Mouse (Mus musculus): ENCODE data around the gene Yod1.

DNA sequence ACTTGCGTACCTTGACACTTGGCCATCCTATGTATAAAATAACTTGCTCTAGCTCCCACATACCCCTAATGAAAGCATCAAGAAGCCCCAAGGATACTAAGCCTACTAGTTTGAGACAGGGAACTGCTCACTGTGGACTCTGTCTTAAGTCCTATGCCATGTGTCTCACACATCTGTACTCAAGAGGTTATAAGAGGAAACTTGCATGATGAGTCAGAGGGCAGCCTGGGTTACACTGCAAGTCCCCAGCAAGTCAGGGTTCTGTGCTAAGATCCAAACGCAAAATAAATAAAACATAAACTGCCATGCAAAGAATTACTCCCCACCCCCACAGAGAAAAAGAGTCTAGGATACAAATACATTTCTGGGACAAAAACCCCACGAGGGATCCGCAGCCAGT lies 3.1 kb upstream of the Yod1 start:
- no peak for TF ChIP-seq CTCF (IDR thresholded peaks at IDR 0.05; ENCODE audit: control insufficient read depth, insufficient read depth, low read length)
- no peak for TF ChIP-seq POLR2A (IDR thresholded peaks at IDR 0.05; ENCODE audit: borderline replicate concordance, control insufficient read depth, low read depth, low read length)

Data from bone marrow, adult 2 months (tissue).